ENCODE assay signal across 9 mouse cellular contexts in genomic region chr13:98222848-98223247, GRCm38 (mm10). TPM values are rescaled to one million over a fixed set of nuclear protein-coding genes. Genes with fewer than 3 reads are reported as not detected.
DNase-seq lines count a peak whose midpoint lies in the region; ATAC-seq and TF ChIP-seq lines count a peak whose summit lies in the region.
"Had no signal": no experiment of that assay in that cellular context is flagged by ENCODE, and none has a peak within 500 bp of the region (broad histone marks: within the 10 kb centered on the region; RNA-seq: fewer than 3 reads in every experiment).

No protein-coding gene starts in this region.

- H3K27me3 ChIP-seq in forebrain, embryonic 10.5 days (ENCODE audit: poor library complexity, severe bottlenecking): peaks cover 6% of the 10 kb centered on the region; the same call in 1 of the 2 replicates
- no peaks in the 10 kb centered on the region for H3K27me3 ChIP-seq in hindbrain, embryonic 15.5 days
- H3K27me3 ChIP-seq: midbrain, embryonic 12.5 days had no signal

- H3K9ac ChIP-seq in hindbrain, embryonic 15.5 days: no peak overlapping the region
- H3K9ac ChIP-seq: midbrain, embryonic 12.5 days had no signal

- H3K4me2 ChIP-seq in hindbrain, embryonic 15.5 days: peak overlapping the region; percentile 31
- H3K4me2 ChIP-seq: midbrain, embryonic 12.5 days had no signal

- intact Hi-C loops in left cerebral cortex, adult 2 months (cut with DNase I): loop anchor here (1.0 kb wide), 1 partner anchor 192 kb away; no protein-coding TSS in a partner anchor
- intact Hi-C loops in left cerebral cortex, postnatal 14 days (cut with DNase I): loop anchor here (5.0 kb wide), 1 partner anchor 191 kb away; no protein-coding TSS in a partner anchor

- peaks cover 5% of the 10 kb centered on the region; the same call in 1 of the 2 replicates for H3K4me1 ChIP-seq in forebrain, embryonic 10.5 days
- 0 out of 2 replicates have a peak, but pooled peaks cover 3% of the 10 kb centered on the region for H3K4me1 ChIP-seq in hindbrain, embryonic 15.5 days (replicated peaks)
- H3K4me1 ChIP-seq: midbrain, embryonic 12.5 days had no signal

- peak; percentile 72 for TF ChIP-seq CTCF in left cerebral cortex, adult 2 months (IDR thresholded peaks at IDR 0.05)

- peak; percentile 51; the same call in 1 of the 2 replicates for ATAC-seq in hindbrain, embryonic 15.5 days (ENCODE audit: low FRiP score, low read depth)

- no peaks in the 10 kb centered on the region for H3K9me3 ChIP-seq in forebrain, embryonic 10.5 days
- H3K9me3 ChIP-seq in hindbrain, embryonic 15.5 days: no peaks in the 10 kb centered on the region
- H3K9me3 ChIP-seq: midbrain, embryonic 12.5 days had no signal

- no peaks in the 10 kb centered on the region for H3K36me3 ChIP-seq in forebrain, embryonic 10.5 days (replicated peaks)
- H3K36me3 ChIP-seq in hindbrain, embryonic 15.5 days: no peaks in the 10 kb centered on the region
- H3K36me3 ChIP-seq: midbrain, embryonic 12.5 days had no signal

- 38% methylated on average over 12 of the region's 12 CpGs for WGBS in forebrain, embryonic 10.5 days
- WGBS in hindbrain, embryonic 15.5 days: 34% methylated on average over 12 of the region's 12 CpGs

- no peak overlapping the region for H3K27ac ChIP-seq in left cerebral cortex, adult 2 months
- H3K27ac ChIP-seq in forebrain, embryonic 10.5 days: peak overlapping the region; percentile 51; the same call in 1 of the 2 replicates
- H3K27ac ChIP-seq in hindbrain, embryonic 15.5 days (replicated peaks): no peak overlapping the region
- H3K27ac ChIP-seq: midbrain, embryonic 12.5 days had no signal

- no peak overlapping the region for H3K4me3 ChIP-seq in left cerebral cortex, adult 2 months
- no peak overlapping the region for H3K4me3 ChIP-seq in forebrain, embryonic 10.5 days
- H3K4me3 ChIP-seq in hindbrain, embryonic 15.5 days: no peak overlapping the region
- H3K4me3 ChIP-seq: midbrain, embryonic 12.5 days had no signal

- no peak for DNase-seq in left cerebral cortex, adult 2 months (ENCODE audit: extremely low spot score in 1 of 2, low spot score in 2 of 2)
- DNase-seq in left cerebral cortex, postnatal 14 days (ENCODE audit: low spot score in 2 of 2): no peak
- peak; percentile 54 for DNase-seq in NIH3T3 (ENCODE audit: low read depth)
- DNase-seq in forebrain, embryonic 10.5 days (ENCODE audit: extremely low spot score, low spot score): peak; percentile 43
- DNase-seq in lung, postnatal 36 days: peak; percentile 48
- peak; percentile 27 for DNase-seq in thymus, postnatal 14 days
- DNase-seq in frontal cortex, postnatal 25 days (ENCODE audit: low spot score in 2 of 2): no peak

RNA-seq across cellular contexts. Expression of gene Arhgef28, which starts 16.6 kb away (rescaled TPM):
- 10 to 100 TPM; 37.4 to 40.7 TPM for total RNA-seq in left cerebral cortex, adult 2 months (2021)
- total RNA-seq in left cerebral cortex, postnatal 14 days (2021): 10 to 100 TPM; 37.6 to 40.5 TPM
- 5.7 and 5.9 TPM in 2 replicates for polyA plus RNA-seq in forebrain, embryonic 10.5 days (2016; fragmentation: Nextera tagmentation; extraction: Ambion mirVana)
- polyA plus RNA-seq in hindbrain, embryonic 15.5 days (2015; fragmentation: Nextera tagmentation; extraction: Ambion mirVana): 27.6 and 29.3 TPM in 2 replicates

RNA-seq across cellular contexts. Expression of gene Utp15, which starts 40.0 kb away (rescaled TPM):
- total RNA-seq in left cerebral cortex, adult 2 months (2021): 10 to 100 TPM; 22.2 to 23.0 TPM
- 10 to 100 TPM; 18.1 to 18.8 TPM for total RNA-seq in left cerebral cortex, postnatal 14 days (2021)
- polyA plus RNA-seq in forebrain, embryonic 10.5 days (2016; fragmentation: Nextera tagmentation; extraction: Ambion mirVana): 50.7 and 53.6 TPM in 2 replicates
- polyA plus RNA-seq in hindbrain, embryonic 15.5 days (2015; fragmentation: Nextera tagmentation; extraction: Ambion mirVana): 28.6 and 29.8 TPM in 2 replicates

RNA-seq across cellular contexts. Expression of gene Ankra2, which starts 40.0 kb away (rescaled TPM):
- total RNA-seq in left cerebral cortex, adult 2 months (2021): 10 to 100 TPM; 47.1 TPM
- 10 to 100 TPM; 48.7 to 53.4 TPM for total RNA-seq in left cerebral cortex, postnatal 14 days (2021)
- polyA plus RNA-seq in forebrain, embryonic 10.5 days (2016; fragmentation: Nextera tagmentation; extraction: Ambion mirVana): 14.7 and 15.7 TPM in 2 replicates
- 68.4 and 69.2 TPM in 2 replicates for polyA plus RNA-seq in hindbrain, embryonic 15.5 days (2015; fragmentation: Nextera tagmentation; extraction: Ambion mirVana)

RNA-seq across cellular contexts. Expression of gene Gm21976, which starts 56.8 kb away (rescaled TPM):
- total RNA-seq in left cerebral cortex, adult 2 months (2021): not detected
- not detected for total RNA-seq in left cerebral cortex, postnatal 14 days (2021)
- not detected in 2 replicates for polyA plus RNA-seq in forebrain, embryonic 10.5 days (2016; fragmentation: Nextera tagmentation; extraction: Ambion mirVana)
- polyA plus RNA-seq in hindbrain, embryonic 15.5 days (2015; fragmentation: Nextera tagmentation; extraction: Ambion mirVana): not detected in 2 replicates
- polyA plus RNA-seq: midbrain, embryonic 12.5 days had no signal

Comparison
In these comparisons a context has a peak if more than half of its experiments do, and no peak if none do; other contexts are left out.
1. DNase-seq: peak in NIH3T3 (single experiment), forebrain, embryonic 10.5 days (single experiment), lung, postnatal 36 days (single experiment) and thymus, postnatal 14 days (single experiment); none in left cerebral cortex, adult 2 months (0 of 2), left cerebral cortex, postnatal 14 days (0 of 2) and frontal cortex, postnatal 25 days (0 of 2).